Mouse (Mus musculus) liver, adult 2 months (tissue): Measurements from ENCODE around the gene Emc8.

ENCODE experiments used
- CTCF ChIP-seq: fragments of 200-500 bp; IDR thresholded peaks from 2 replicates; pipeline ENCODE4 v1.5.1; 2011; ENCODE audit warnings: low read depth, low read length, control low read depth
- POLR2A ChIP-seq: fragments of 200-500 bp; IDR thresholded peaks from 2 replicates; pipeline ENCODE4 v1.6.1; 2011; ENCODE audit warnings: low read length, control low read depth; ENCODE audit not compliant: insufficient read depth; ENCODE audit errors: extremely low read depth

GRCm38 (mm10) chr8:120665726-120666455 lies 2.5 kb downstream of the Emc8 start:
- no peak for TF ChIP-seq POLR2A
- no peak for TF ChIP-seq CTCF
